ENCODE assay signal across 9 mouse cellular contexts in genomic region chr1:187439170-187439914, GRCm38 (mm10).
A peak's percentile ranks its signal among the peaks of the same experiment; 100 is the strongest.
DNase-seq lines count a peak whose midpoint lies in the region; ATAC-seq and TF ChIP-seq lines count a peak whose summit lies in the region.
"Had no signal": no experiment of that assay in that cellular context is flagged by ENCODE, and none has a peak within 500 bp of the region (broad histone marks: within the 10 kb centered on the region; RNA-seq: fewer than 3 reads in every experiment).

No protein-coding gene starts in this region.

- ATAC-seq in hindbrain, postnatal 0 days = peak; percentile 76

- no peaks in the 10 kb centered on the region for H3K9me3 ChIP-seq in hindbrain, postnatal 0 days (ENCODE audit: low read length)
- no peaks in the 10 kb centered on the region for H3K9me3 ChIP-seq in midbrain, embryonic 10.5 days (replicated peaks)
- H3K9me3 ChIP-seq: lung, embryonic 15.5 days had no signal

- 49% methylated on average over 20 of the region's 20 CpGs for WGBS in hindbrain, postnatal 0 days
- WGBS in midbrain, embryonic 10.5 days = 73% methylated on average over 20 of the region's 20 CpGs

- no peak overlapping the region for H3K4me3 ChIP-seq in hindbrain, postnatal 0 days (ENCODE audit: low read length)
- no peak overlapping the region for H3K4me3 ChIP-seq in midbrain, embryonic 10.5 days
- H3K4me3 ChIP-seq: lung, embryonic 15.5 days had no signal

- DNase-seq in brain, adult 2 months (ENCODE audit: low read depth, low spot score) = peak; percentile 28
- DNase-seq in cerebellum, postnatal 14 days = peak; percentile 65 to 72
- peak; percentile 67 for DNase-seq in hindbrain, postnatal 0 days (ENCODE audit: low spot score)
- peak; percentile 54 for DNase-seq in midbrain, embryonic 10.5 days (ENCODE audit: low spot score)
- DNase-seq in right cerebral cortex, adult 2 months (ENCODE audit: low spot score in 2 of 2) = no peak
- DNase-seq in lung, postnatal 36 days = no peak
- DNase-seq in left cerebral cortex, adult 8-10 months (ENCODE audit: low spot score in 2 of 2) = no peak
- DNase-seq in ovary, postnatal 36 days (ENCODE audit: low spot score) = no peak

- H3K4me2 ChIP-seq in hindbrain, postnatal 0 days (ENCODE audit: low read depth, low read length) = peak overlapping the region; percentile 36
- H3K4me2 ChIP-seq: lung, embryonic 15.5 days had no signal

- no peaks in the 10 kb centered on the region for H3K36me3 ChIP-seq in hindbrain, postnatal 0 days (ENCODE audit: insufficient read depth, low read length)
- H3K36me3 ChIP-seq in midbrain, embryonic 10.5 days = no peaks in the 10 kb centered on the region
- H3K36me3 ChIP-seq: lung, embryonic 15.5 days had no signal

- H3K27me3 ChIP-seq in hindbrain, postnatal 0 days (ENCODE audit: insufficient read depth, low read length) = no peaks in the 10 kb centered on the region
- no peaks in the 10 kb centered on the region for H3K27me3 ChIP-seq in midbrain, embryonic 10.5 days (ENCODE audit: low read depth, poor library complexity, severe bottlenecking)
- H3K27me3 ChIP-seq: lung, embryonic 15.5 days had no signal

- no peak overlapping the region for H3K9ac ChIP-seq in hindbrain, postnatal 0 days (replicated peaks; ENCODE audit: low read length)
- H3K9ac ChIP-seq: lung, embryonic 15.5 days had no signal

- no peaks in the 10 kb centered on the region for H3K4me1 ChIP-seq in hindbrain, postnatal 0 days (ENCODE audit: insufficient read depth, low read length)
- peaks cover 6% of the 10 kb centered on the region; the same call in 1 of the 2 replicates for H3K4me1 ChIP-seq in midbrain, embryonic 10.5 days
- H3K4me1 ChIP-seq: lung, embryonic 15.5 days had no signal

- TF ChIP-seq CTCF in hindbrain, postnatal 0 days (IDR thresholded peaks at IDR 0.05; ENCODE audit: low read depth) = no peak

- H3K27ac ChIP-seq in hindbrain, postnatal 0 days = peak overlapping the region; percentile 20; the same call in 1 of the 2 replicates
- H3K27ac ChIP-seq in midbrain, embryonic 10.5 days (replicated peaks) = no peak overlapping the region
- H3K27ac ChIP-seq: lung, embryonic 15.5 days had no signal

Comparison
In these comparisons a context has a peak if more than half of its experiments do, and no peak if none do; other contexts are left out.
1. DNase-seq: peak in brain, adult 2 months (single experiment), cerebellum, postnatal 14 days (2 of 2), hindbrain, postnatal 0 days (single experiment) and midbrain, embryonic 10.5 days (single experiment); none in right cerebral cortex, adult 2 months (0 of 2), lung, postnatal 36 days (single experiment), left cerebral cortex, adult 8-10 months (0 of 2) and ovary, postnatal 36 days (single experiment).